Mouse (Mus musculus) frontal cortex, adult (tissue): ENCODE measurements around the gene Lsm14a.

ENCODE experiments used
- ATAC-seq: cut with Nextera tagmentation; 2 replicates; pipeline ENCODE4 v1.9.2; 2017; ENCODE audit warnings: mild to moderate bottlenecking, moderate library complexity, mixed read lengths; ENCODE audit not compliant: low TSS enrichment

Lsm14a gene

DNA sequence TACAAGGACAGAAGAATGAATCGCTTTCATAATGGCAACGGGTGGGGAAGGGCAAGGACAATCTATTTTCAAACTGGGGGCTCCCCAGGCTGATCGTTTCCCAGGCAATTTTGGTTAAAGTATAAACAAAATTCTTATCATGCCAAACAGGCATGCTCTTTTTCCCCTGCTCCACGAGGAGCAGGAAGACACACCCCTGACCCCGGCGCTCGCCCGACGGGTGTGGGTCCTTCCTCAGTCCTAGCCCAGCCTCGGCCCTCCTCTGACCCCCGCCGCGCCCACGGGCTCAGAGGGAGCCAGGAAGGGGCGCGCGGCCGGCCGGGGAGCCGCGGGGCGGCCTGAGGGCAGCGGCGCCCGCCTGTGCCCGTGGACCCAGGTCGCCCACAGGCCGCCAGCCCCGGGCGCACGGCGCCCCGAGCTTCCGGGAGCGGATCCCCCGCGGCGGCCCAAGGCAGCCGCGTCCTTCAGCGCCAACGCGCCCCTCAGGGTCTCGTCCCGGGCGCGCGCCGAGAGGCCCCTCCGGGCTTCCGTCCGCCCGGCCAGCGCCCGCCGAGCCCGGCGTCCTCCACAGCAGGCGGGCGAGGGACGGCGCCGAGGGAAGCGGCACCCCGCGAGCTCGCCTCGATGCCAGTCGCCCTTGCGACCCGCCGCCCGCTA, 80.2 kb downstream of the Lsm14a start:
- ATAC-seq, result peak; percentile 66

DNA sequence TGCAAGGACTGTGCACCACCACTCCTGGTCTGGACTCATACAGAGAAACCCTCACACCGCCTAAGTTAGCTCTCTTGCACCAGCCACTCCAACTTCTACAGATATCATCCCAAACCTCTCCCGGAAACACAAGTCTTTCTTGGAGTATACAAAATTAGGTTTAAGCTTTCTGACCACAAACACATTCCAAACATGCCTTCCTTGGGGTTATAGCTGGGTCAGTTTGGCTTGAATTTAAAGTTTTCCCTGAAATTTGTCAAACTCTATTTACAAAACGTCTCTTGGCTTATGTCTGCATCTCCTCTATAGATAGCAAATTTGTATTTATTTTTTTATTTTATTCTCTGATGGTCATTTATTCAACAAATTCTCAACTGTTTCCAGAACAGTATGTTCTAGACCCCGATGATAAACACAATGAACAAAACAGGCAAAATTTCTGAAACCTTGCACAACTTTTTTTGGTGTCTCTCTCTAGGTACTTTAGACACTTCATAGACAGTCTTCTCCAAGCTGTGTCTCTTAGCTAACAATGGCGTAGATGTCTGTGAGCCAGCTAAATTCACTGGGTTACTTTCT, 83.8 kb downstream of the Lsm14a start:
- no peak for ATAC-seq

DNA sequence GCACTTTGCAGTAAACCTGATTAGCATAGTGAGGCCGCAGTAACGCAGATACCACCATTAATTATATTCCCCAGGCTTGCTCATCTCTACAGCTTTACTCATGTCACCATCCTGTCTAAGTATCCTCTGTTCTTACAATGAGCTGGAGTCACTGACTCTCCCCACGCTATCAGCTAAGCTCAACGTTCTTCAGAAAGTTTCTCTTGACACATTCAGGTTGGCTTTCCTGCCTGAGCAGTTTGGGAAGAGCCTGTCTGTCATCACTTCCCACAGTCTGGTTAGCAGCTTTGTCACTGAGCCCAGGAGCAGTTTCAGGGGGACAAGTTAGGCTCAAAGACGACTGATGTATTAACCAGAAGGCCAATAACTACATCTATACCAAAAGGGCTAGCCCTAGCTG, 84.5 kb downstream of the Lsm14a start:
- ATAC-seq, result peak; percentile 38; the same call in 1 of the 2 replicates

DNA sequence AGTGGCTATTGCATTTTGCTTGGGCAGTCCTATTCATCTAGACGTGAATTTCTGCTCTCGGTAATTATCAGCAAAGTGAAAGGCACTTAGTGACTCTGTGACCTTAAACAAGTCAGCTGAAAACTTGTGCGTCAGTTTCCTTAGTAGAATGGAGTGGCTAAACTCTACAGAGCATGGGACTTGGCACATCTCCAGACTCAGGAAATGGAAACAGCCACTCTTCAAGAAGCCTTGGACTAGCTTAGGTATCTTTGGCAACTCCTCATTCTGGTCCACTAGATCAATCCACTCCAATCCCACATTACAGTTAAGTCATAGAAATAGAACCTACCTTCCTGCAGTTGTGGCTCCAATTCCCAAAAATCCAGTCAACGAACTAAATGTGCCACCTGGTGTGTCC, 87.7 kb downstream of the Lsm14a start:
- no peak for ATAC-seq

DNA sequence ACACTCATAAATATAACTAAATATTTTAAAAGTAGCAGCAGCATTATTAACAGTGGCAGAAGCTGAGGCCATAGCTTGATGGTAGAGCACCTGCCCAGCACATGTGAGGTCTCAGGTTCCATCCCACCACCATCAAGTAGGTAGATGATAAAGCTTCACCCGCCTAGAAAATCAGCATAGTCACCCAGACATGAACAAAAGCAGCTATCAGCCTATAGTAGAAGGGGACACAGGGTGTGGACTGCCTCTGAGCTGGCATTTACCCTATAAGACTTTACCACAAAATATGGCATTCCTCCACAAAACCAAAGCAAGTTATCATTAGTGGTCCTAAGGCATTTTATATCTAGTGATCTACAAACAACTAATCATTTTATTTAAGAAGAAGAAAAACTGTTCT, 90.5 kb downstream of the Lsm14a start:
- ATAC-seq, result no peak

DNA sequence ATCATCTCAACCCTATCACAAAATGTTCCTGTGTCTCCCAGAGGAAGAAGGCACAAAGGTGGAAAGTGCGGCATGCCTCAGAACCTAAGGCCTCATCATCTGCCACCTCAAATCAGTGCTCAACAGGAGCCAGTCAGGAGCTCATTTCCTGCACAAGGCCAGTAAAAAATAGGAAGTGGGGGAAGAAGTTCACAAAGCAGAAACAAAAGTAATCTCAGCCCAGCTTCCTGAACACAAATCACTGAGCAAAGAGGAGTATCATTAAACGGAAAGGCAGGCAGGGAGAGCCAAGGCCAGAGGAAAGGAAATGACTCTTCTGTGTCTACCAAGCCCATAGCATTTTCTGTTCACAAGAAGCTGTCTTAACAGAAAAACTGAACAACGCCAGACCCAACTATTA, 91.2 kb downstream of the Lsm14a start:
- no peak for ATAC-seq

DNA sequence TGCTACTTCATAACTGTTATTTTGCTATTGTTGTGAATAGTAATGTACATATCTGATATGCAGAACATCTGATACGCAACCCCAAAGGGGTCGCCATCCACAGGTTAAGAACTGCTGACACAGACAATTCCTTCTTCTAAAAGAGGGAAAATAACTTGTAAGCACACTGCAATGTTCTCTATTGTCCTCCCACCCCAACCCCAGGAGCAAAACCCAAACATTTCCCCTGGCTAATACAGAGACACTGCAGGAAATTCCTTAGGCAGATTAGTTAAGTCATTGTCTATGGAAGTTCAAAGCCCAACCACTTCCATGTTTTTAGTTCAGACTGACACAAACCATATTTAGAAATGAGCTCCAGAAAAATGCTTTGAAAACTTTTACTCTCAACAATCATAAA, 94.3 kb downstream of the Lsm14a start:
- no peak for ATAC-seq

DNA sequence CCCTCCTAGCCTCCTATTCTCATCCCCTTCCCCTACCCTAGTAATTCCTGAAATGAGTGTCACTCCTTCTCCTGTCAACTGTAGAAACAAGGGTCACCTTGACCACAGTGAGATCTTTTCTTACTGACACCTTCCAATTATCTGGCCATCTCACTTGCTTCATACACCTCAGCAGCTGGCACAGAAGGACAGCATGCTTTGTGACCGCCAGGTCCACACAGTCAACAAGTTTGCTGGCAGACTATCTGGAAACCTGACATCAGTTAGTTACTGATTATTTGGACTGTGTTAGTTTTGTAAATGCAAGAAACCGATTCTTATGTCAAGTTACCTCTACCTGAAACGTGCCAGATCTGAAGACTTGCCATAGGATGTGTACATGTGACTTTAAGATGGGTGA, 97.0 kb downstream of the Lsm14a start:
- ATAC-seq, result no peak
